Mouse (Mus musculus) intestine, embryonic 16.5 days (tissue): ENCODE results near the gene Rac1. TPM values are rescaled to one million over a fixed set of nuclear protein-coding genes. Genes with fewer than 3 reads are reported as not detected.

Experiments
- polyA plus RNA-seq: library from polyadenylated mRNA; unstranded; fragments of >200 nt; fragmentation: Nextera tagmentation; extraction: Ambion mirVana; gene quantifications from 2 replicates; pipeline ENCODE4 v1.2.1, GENCODE M21; 2015

Gene Rac1
- polyA plus RNA-seq, 1 experiment from 2014 or later, result 52.6 TPM

Other genes starting within 250 kb of the Rac1 start
- not detected in 2 replicates for gene Zfp853, start 234.4 kb downstream of the Rac1 start, polyA plus RNA-seq
- 28.9 and 30.0 TPM in 2 replicates for gene E130309D02Rik, start 212.7 kb downstream of the Rac1 start, polyA plus RNA-seq
- gene Zdhhc4, start 198.8 kb downstream of the Rac1 start, polyA plus RNA-seq, result 61.6 and 66.0 TPM in 2 replicates
- gene Grid2ip, start 170.7 kb downstream of the Rac1 start, polyA plus RNA-seq, result 0.09 and 0.28 TPM in 2 replicates
- 345 and 360 TPM in 2 replicates for gene Kdelr2, start 124.2 kb downstream of the Rac1 start, polyA plus RNA-seq
- gene Daglb, start 63.5 kb downstream of the Rac1 start, polyA plus RNA-seq, result 16.2 and 18.5 TPM in 2 replicates
- 42.5 and 43.3 TPM in 2 replicates for gene Cyth3, start 94.4 kb upstream of the Rac1 start, polyA plus RNA-seq
- 9.9 and 10.5 TPM in 2 replicates for gene Usp42, start 204.2 kb upstream of the Rac1 start, polyA plus RNA-seq